Comparison of ENCODE assay signal across 8 mouse cellular contexts in genomic region chr19:55877404-55877915, GRCm38 (mm10).
DNase-seq lines count a peak whose midpoint lies in the region; ATAC-seq and TF ChIP-seq lines count a peak whose summit lies in the region.

No protein-coding gene starts in this region.

- intact Hi-C loops in left cerebral cortex, adult 2 months (cut with DNase I), result loop anchor here (5.0 to 10.0 kb wide), 3 partner anchors 135 to 540 kb away; partner anchors contain the start of gene Tcf7l2

- no peaks in the 10 kb centered on the region for H3K4me1 ChIP-seq in cerebellum, adult 2 months (ENCODE audit: control insufficient read depth, insufficient read depth, low read length)
- no peaks in the 10 kb centered on the region; the same call in 1 of the 2 replicates for H3K4me1 ChIP-seq in forebrain, postnatal 0 days (ENCODE audit: insufficient read depth)
- peaks cover 12% of the 10 kb centered on the region for H3K4me1 ChIP-seq in hindbrain, embryonic 15.5 days (replicated peaks)

- H3K27me3 ChIP-seq in cerebellum, adult 2 months (ENCODE audit: control insufficient read depth, insufficient read depth, low read length), result no peaks in the 10 kb centered on the region; the same call in 1 of the 2 replicates
- no peaks in the 10 kb centered on the region; the same call in 1 of the 2 replicates for H3K27me3 ChIP-seq in forebrain, postnatal 0 days (ENCODE audit: insufficient read depth, low read length)
- H3K27me3 ChIP-seq in hindbrain, embryonic 15.5 days, result 0 out of 2 replicates have a peak, but pooled peaks cover 3% of the 10 kb centered on the region

- 51% methylated on average over 7 of the region's 7 CpGs for WGBS in cerebellum, adult 2 months
- 12% methylated on average over 7 of the region's 7 CpGs for WGBS in forebrain, postnatal 0 days
- whole genome bisulfite sequencing in hindbrain, embryonic 15.5 days, result 6% methylated on average over 7 of the region's 7 CpGs

- H3K9ac ChIP-seq in forebrain, postnatal 0 days, result no peak overlapping the region
- no peak overlapping the region for H3K9ac ChIP-seq in hindbrain, embryonic 15.5 days

- H3K4me3 ChIP-seq in cerebellum, adult 2 months (replicated peaks; ENCODE audit: insufficient read depth, low read depth, low read length), result no peak overlapping the region
- H3K4me3 ChIP-seq in forebrain, postnatal 0 days (ENCODE audit: low read depth, low read length), result no peak overlapping the region
- H3K4me3 ChIP-seq in hindbrain, embryonic 15.5 days, result no peak overlapping the region
- no peak overlapping the region for H3K4me3 ChIP-seq in left cerebral cortex, adult 2 months

- peak; percentile 57 for TF ChIP-seq CTCF in cerebellum, adult 2 months (IDR thresholded peaks at IDR 0.05; ENCODE audit: borderline replicate concordance, insufficient read depth, low read depth, low read length)
- TF ChIP-seq CTCF in forebrain, postnatal 0 days (IDR thresholded peaks at IDR 0.05; ENCODE audit: low read depth), result peak; percentile 75
- TF ChIP-seq CTCF in left cerebral cortex, adult 2 months (IDR thresholded peaks at IDR 0.05), result peak; percentile 72

- no peak for TF ChIP-seq POLR2A in cerebellum, adult 2 months (IDR thresholded peaks at IDR 0.05; ENCODE audit: borderline replicate concordance, insufficient read depth, low read length)

- H3K36me3 ChIP-seq in forebrain, postnatal 0 days (ENCODE audit: insufficient read depth), result no peaks in the 10 kb centered on the region
- H3K36me3 ChIP-seq in hindbrain, embryonic 15.5 days, result no peaks in the 10 kb centered on the region

- H3K4me2 ChIP-seq in forebrain, postnatal 0 days (ENCODE audit: low read depth), result no peak overlapping the region
- H3K4me2 ChIP-seq in hindbrain, embryonic 15.5 days, result no peak overlapping the region

- no peak for ATAC-seq in forebrain, postnatal 0 days
- peak; percentile 42; the same call in 1 of the 2 replicates for ATAC-seq in hindbrain, embryonic 15.5 days (ENCODE audit: low FRiP score, low read depth)
- ATAC-seq in megakaryocyte progenitor cell, adult 5-6 weeks (replicated peaks; ENCODE audit: poor library complexity), result peak; percentile 95

- no peaks in the 10 kb centered on the region for H3K9me3 ChIP-seq in forebrain, postnatal 0 days (ENCODE audit: low read length)
- no peaks in the 10 kb centered on the region for H3K9me3 ChIP-seq in hindbrain, embryonic 15.5 days

- DNase-seq in T-cell, adult 2 months (ENCODE audit: low spot score), result peak; percentile 20
- peak; percentile 20 to 32 for DNase-seq in cerebellum, adult 2 months
- no peak for DNase-seq in forebrain, postnatal 0 days
- peak; percentile 37 to 47 for DNase-seq in left cerebral cortex, adult 2 months (ENCODE audit: extremely low spot score in 1 of 2, low spot score in 2 of 2)
- DNase-seq in right cerebral cortex, postnatal 36 days (ENCODE audit: low spot score in 2 of 2), result peak; percentile 16 to 18
- DNase-seq in Muller cell, postnatal 12 days (ENCODE audit: inconsistent ontology term), result no peak

- no peak overlapping the region for H3K27ac ChIP-seq in cerebellum, adult 2 months (ENCODE audit: insufficient read depth, low read length)
- no peak overlapping the region for H3K27ac ChIP-seq in forebrain, postnatal 0 days (ENCODE audit: low read depth, low read length)
- H3K27ac ChIP-seq in hindbrain, embryonic 15.5 days (replicated peaks), result no peak overlapping the region
- H3K27ac ChIP-seq in left cerebral cortex, adult 2 months, result no peak overlapping the region

Comparison
In these comparisons a context has a peak if more than half of its experiments do, and no peak if none do; other contexts are left out.
1. DNase-seq: peak in T-cell, adult 2 months (single experiment), cerebellum, adult 2 months (2 of 2), left cerebral cortex, adult 2 months (2 of 2) and right cerebral cortex, postnatal 36 days (2 of 2); none in forebrain, postnatal 0 days (single experiment) and Muller cell, postnatal 12 days (single experiment).
2. Peak in every context shown above with its lines, with median percentiles within 50 percentile points of each other: CTCF ChIP-seq.